Mouse (Mus musculus) kidney, adult 2 months (tissue): ENCODE measurements at regions not wholly inside any gene's neighbourhood (a gene's known extent, or its start where the extent isn't known, plus 50 kb on each side); places are given as distances from the start of the nearest gene placed in this dataset.

Experiments
- CTCF ChIP-seq: fragments of 200-500 bp; conservative IDR thresholded peaks from 2 replicates; pipeline ENCODE4 v1.5.1; 2011; ENCODE audit warnings: low read depth, mild to moderate bottlenecking, control low read depth, low read length, moderate library complexity, mixed read lengths; ENCODE audit not compliant: insufficient read depth, insufficient read length
- POLR2A ChIP-seq: fragments of 200-500 bp; IDR thresholded peaks from one replicate; pipeline ENCODE4 v1.6.1; 2011; ENCODE audit warnings: low read depth, low read length, control low read depth

DNA sequence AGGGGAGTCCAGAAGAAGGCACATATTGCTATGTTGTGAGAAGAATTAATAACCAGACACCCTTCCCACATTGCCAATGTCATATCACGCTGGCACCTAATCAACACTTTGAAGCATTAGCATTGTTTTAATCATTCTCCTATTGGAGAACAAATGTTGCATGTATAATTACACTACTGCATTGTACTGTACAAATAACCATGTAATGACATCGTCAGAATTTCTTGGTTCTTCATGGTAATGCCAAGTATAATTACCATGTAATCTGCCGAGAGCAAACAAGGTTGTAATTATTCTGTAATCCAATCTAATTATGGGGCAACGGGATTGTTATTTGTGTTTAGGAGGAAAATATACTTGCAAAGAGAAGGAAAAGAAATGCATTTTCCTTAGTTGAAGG, 196.1 kb downstream of the Insig2 start:
- TF ChIP-seq POLR2A (no peak), CTCF (no peak)
